ENCODE assay signal across 17 mouse cellular contexts in the genomic region with DNA sequence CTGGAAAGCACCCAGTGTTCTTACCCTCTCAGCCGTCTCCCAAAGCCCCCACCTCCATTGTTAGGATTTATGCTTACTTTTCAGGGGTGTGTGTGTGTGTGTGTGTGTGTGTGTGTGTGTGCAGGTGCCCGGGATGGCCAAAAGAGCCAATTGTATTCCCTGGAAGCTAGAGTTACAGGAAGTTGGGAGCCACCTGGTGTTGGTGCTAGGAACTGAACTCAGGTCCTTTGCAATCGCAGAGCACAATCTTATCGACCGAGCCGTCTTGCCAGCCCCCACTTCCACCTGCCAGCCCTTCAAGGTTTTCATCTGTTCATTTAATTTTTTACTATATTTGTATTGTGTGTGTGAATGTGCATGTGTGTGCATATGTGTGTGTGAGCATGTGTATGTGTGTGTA. TPM values are rescaled to one million over a fixed set of nuclear protein-coding genes. Genes with fewer than 3 reads are reported as not detected.
A peak's percentile ranks its signal among the peaks of the same experiment; 100 is the strongest.
DNase-seq lines count a peak whose midpoint lies in the region; ATAC-seq and TF ChIP-seq lines count a peak whose summit lies in the region.
"Had no signal": no experiment of that assay in that cellular context is flagged by ENCODE, and none has a peak within 500 bp of the region (broad histone marks: within the 10 kb centered on the region; RNA-seq: fewer than 3 reads in every experiment).

No protein-coding gene starts in this region.

- 0 out of 2 replicates have a peak, but pooled peaks cover 7% of the 10 kb centered on the region for H3K9me3 ChIP-seq in liver, embryonic 12.5 days (replicated peaks)
- H3K9me3 ChIP-seq in E14TG2a.4 (ENCODE audit: low read length), result no peaks in the 10 kb centered on the region
- H3K9me3 ChIP-seq: embryonic facial prominence, embryonic 12.5 days; midbrain, embryonic 12.5 days had no signal

- WGBS in liver, adult 2 months, result 55% methylated on average over 6 of the region's 6 CpGs
- 58% methylated on average over 6 of the region's 6 CpGs for WGBS in liver, embryonic 12.5 days (ENCODE audit: insufficient replicate concordance)

- H3K27me3 ChIP-seq in liver, adult 2 months (ENCODE audit: control insufficient read depth, insufficient read depth, low read length), result no peaks in the 10 kb centered on the region; the same call in 1 of the 2 replicates
- peaks cover 15% of the 10 kb centered on the region for H3K27me3 ChIP-seq in liver, embryonic 12.5 days (replicated peaks)
- H3K27me3 ChIP-seq in E14TG2a.4 (ENCODE audit: insufficient read depth, low read length), result peaks cover 3% of the 10 kb centered on the region; the same call in 1 of the 2 replicates
- H3K27me3 ChIP-seq: embryonic facial prominence, embryonic 12.5 days; liver, embryonic 15.5 days; midbrain, embryonic 12.5 days had no signal

- no peak overlapping the region for H3K4me2 ChIP-seq in liver, embryonic 12.5 days
- H3K4me2 ChIP-seq: embryonic facial prominence, embryonic 12.5 days; liver, embryonic 15.5 days; midbrain, embryonic 12.5 days had no signal

- DNase-seq in heart, postnatal 4 days, result peak; percentile 17
- no peak for DNase-seq in heart, postnatal 36 days
- no peak for DNase-seq in liver, adult 2 months (ENCODE audit: extremely low read depth, low read depth, low spot score)
- DNase-seq in ZHBTc4 (ENCODE audit: low read depth, low spot score), result peak; percentile 72
- DNase-seq in thymus, postnatal 10 days (ENCODE audit: low spot score in 2 of 2), result no peak
- DNase-seq in right cerebral cortex, adult 18-20 months, result no peak
- DNase-seq: adrenal gland, adult 8-10 months; cerebellum, postnatal 25 days; heart, adult 11 months; thymus, adult 2 months had no signal

- intact Hi-C loops in heart, postnatal 36 days (cut with DNase I), result no loop called here

- H3K4me3 ChIP-seq in liver, adult 2 months (ENCODE audit: insufficient read depth, low read depth, low read length), result no peak overlapping the region
- H3K4me3 ChIP-seq in liver, embryonic 12.5 days, result no peak overlapping the region
- H3K4me3 ChIP-seq in E14TG2a.4 (replicated peaks; ENCODE audit: low read length), result no peak overlapping the region; the same call in 1 of the 2 replicates
- H3K4me3 ChIP-seq: embryonic facial prominence, embryonic 12.5 days; forebrain, embryonic 10.5 days; liver, embryonic 15.5 days; midbrain, embryonic 12.5 days had no signal

- TF ChIP-seq CTCF in liver, adult 2 months (IDR thresholded peaks at IDR 0.05; ENCODE audit: low read depth, low read length), result peak; percentile 28; the same call in 1 of the 2 replicates
- TF ChIP-seq CTCF in E14TG2a.4 (conservative IDR thresholded peaks at IDR 0.05; ENCODE audit: low read length), result peak; percentile 23; the same call in 1 of the 2 replicates

- TF ChIP-seq POLR2A in liver, adult 2 months (IDR thresholded peaks at IDR 0.05; ENCODE audit: extremely low read depth, insufficient read depth, low read length), result no peak

- H3K27ac ChIP-seq in liver, adult 2 months (replicated peaks; ENCODE audit: insufficient read depth, low read depth, low read length), result no peak overlapping the region
- H3K27ac ChIP-seq in liver, embryonic 12.5 days, result no peak overlapping the region
- H3K27ac ChIP-seq: embryonic facial prominence, embryonic 12.5 days; forebrain, embryonic 10.5 days; liver, embryonic 15.5 days; midbrain, embryonic 12.5 days had no signal

- H3K9ac ChIP-seq in liver, adult 2 months (ENCODE audit: low read depth, low read length), result no peak overlapping the region
- H3K9ac ChIP-seq in liver, embryonic 12.5 days, result no peak overlapping the region
- H3K9ac ChIP-seq: embryonic facial prominence, embryonic 12.5 days; liver, embryonic 15.5 days; midbrain, embryonic 12.5 days had no signal

- H3K36me3 ChIP-seq in liver, adult 2 months (ENCODE audit: control insufficient read depth, insufficient read depth, low read length), result no peaks in the 10 kb centered on the region
- H3K36me3 ChIP-seq in liver, embryonic 12.5 days, result no peaks in the 10 kb centered on the region
- H3K36me3 ChIP-seq in E14TG2a.4 (ENCODE audit: insufficient read depth, low read length), result no peaks in the 10 kb centered on the region
- H3K36me3 ChIP-seq: embryonic facial prominence, embryonic 12.5 days; forebrain, embryonic 10.5 days; liver, embryonic 15.5 days; midbrain, embryonic 12.5 days had no signal

- ATAC-seq in liver, embryonic 12.5 days, result no peak
- ATAC-seq: Patski had no signal

- H3K79me2 ChIP-seq in liver, adult 2 months (ENCODE audit: control insufficient read depth, insufficient read depth, low read length), result no peaks in the 10 kb centered on the region

- H3K4me1 ChIP-seq in liver, adult 2 months (ENCODE audit: control insufficient read depth, insufficient read depth, low read length), result no peaks in the 10 kb centered on the region
- no peaks in the 10 kb centered on the region for H3K4me1 ChIP-seq in liver, embryonic 12.5 days
- peaks cover 39% of the 10 kb centered on the region for H3K4me1 ChIP-seq in E14TG2a.4 (replicated peaks; ENCODE audit: low read depth, low read length)
- H3K4me1 ChIP-seq: embryonic facial prominence, embryonic 12.5 days; forebrain, embryonic 10.5 days; liver, embryonic 15.5 days; midbrain, embryonic 12.5 days had no signal

RNA-seq across cellular contexts. Expression of a gene that starts 31.6 kb away (rescaled TPM):
- 100 to 1,000 TPM; 152 to 172 TPM for total RNA-seq in heart, postnatal 4 days (2021)
- total RNA-seq in heart, postnatal 36 days (2021), result 100 to 1,000 TPM; 217 to 218 TPM
- 2.7 and 6.1 TPM in 2 replicates for total RNA-seq in liver, adult 2 months (2014; rRNA removed)
- polyA plus RNA-seq in liver, adult 2 months (2012; rRNA removed), result 2.4 and 2.7 TPM in 2 replicates
- polyA plus RNA-seq in liver, embryonic 12.5 days (2016; fragmentation: Nextera tagmentation; extraction: Ambion mirVana), result 49.6 and 59.1 TPM in 2 replicates

RNA-seq across cellular contexts. Expression of a gene that starts 40.2 kb away (rescaled TPM):
- total RNA-seq in heart, postnatal 4 days (2021), result 10 to 100 TPM; 96.2 to 99.0 TPM
- total RNA-seq in heart, postnatal 36 days (2021), result 10 to 100 TPM; 72.7 to 88.8 TPM
- 23.9 and 27.4 TPM in 2 replicates for total RNA-seq in liver, adult 2 months (2014; rRNA removed)
- 47.9 and 52.6 TPM in 2 replicates for polyA plus RNA-seq in liver, adult 2 months (2012; rRNA removed)
- 74.4 and 85.1 TPM in 2 replicates for polyA plus RNA-seq in liver, embryonic 12.5 days (2016; fragmentation: Nextera tagmentation; extraction: Ambion mirVana)

Comparison
In these comparisons a context has a peak if more than half of its experiments do, and no peak if none do; other contexts are left out.
1. DNase-seq: peak in heart, postnatal 4 days (single experiment) and ZHBTc4 (single experiment); none in heart, postnatal 36 days (0 of 2), liver, adult 2 months (single experiment), thymus, postnatal 10 days (0 of 2) and right cerebral cortex, adult 18-20 months (single experiment).
2. RNA of a gene that starts 31.6 kb away (total RNA-seq): 217 to 218 TPM in heart, postnatal 36 days and 152 to 172 TPM in heart, postnatal 4 days; 2.7 to 6.1 TPM in liver, adult 2 months; every median in the first group is over 10 times any median in the second.